Mouse (Mus musculus) forebrain, embryonic 12.5 days (tissue): Measurements from ENCODE around the gene Gabrb1. TPM values are rescaled to one million over a fixed set of nuclear protein-coding genes. Genes with fewer than 3 reads are reported as not detected.
A peak's percentile ranks its signal among the peaks of the same experiment; 100 is the strongest.
"Not testable (repeated sequence)": the region's sequence is repeated elsewhere in the genome, so short reads cannot be mapped to it uniquely, and the experiment has no call there.

Experiments
- ATAC-seq: fragments of 200-750 bp; cut with Nextera tagmentation; 2 replicates; pipeline ENCODE4 v1.8.0; 2017; ENCODE audit warnings: moderate TSS enrichment; ENCODE audit not compliant: low FRiP score
- H3K27ac ChIP-seq: fragments of 300-500 bp; sonication (generic); 2 replicates; pipeline ENCODE4 v1.5.1; 2016; ENCODE audit warnings: mild to moderate bottlenecking
- H3K27me3 ChIP-seq: fragments of 300-500 bp; sonication (generic); 2 replicates; pipeline ENCODE4 v1.6.1; 2016; ENCODE audit warnings: mild to moderate bottlenecking
- H3K36me3 ChIP-seq: fragments of 300-500 bp; sonication (generic); replicated peaks from 2 replicates; pipeline ENCODE4 v1.6.1; 2016; ENCODE audit warnings: mild to moderate bottlenecking
- H3K4me1 ChIP-seq: fragments of 300-500 bp; sonication (generic); 2 replicates; pipeline ENCODE4 v1.6.1; 2016
- H3K4me2 ChIP-seq: fragments of 300-500 bp; sonication (generic); 2 replicates; pipeline ENCODE4 v1.6.1; 2016; ENCODE audit warnings: mild to moderate bottlenecking, moderate library complexity
- H3K4me3 ChIP-seq: fragments of 300-500 bp; sonication (generic); replicated peaks from 2 replicates; pipeline ENCODE4 v1.5.1; 2016; ENCODE audit warnings: mild to moderate bottlenecking
- H3K9ac ChIP-seq: fragments of 300-500 bp; sonication (generic); 2 replicates; pipeline ENCODE4 v1.6.1; 2016; ENCODE audit warnings: mild to moderate bottlenecking
- H3K9me3 ChIP-seq: fragments of 300-500 bp; sonication (generic); 2 replicates; pipeline ENCODE4 v1.6.1; 2016
- WGBS: fragments of 180-500 bp; shearing (Covaris S2); methylation state at CpG from one replicate; pipeline ENCODE4 v1.1.7; 2016; 5-methylcytosine and 5-hydroxymethylcytosine counted together
- polyA plus RNA-seq: library from polyadenylated mRNA; unstranded; fragments of >200 nt; fragmentation: Nextera tagmentation; extraction: Ambion mirVana; gene quantifications from 2 replicates; pipeline ENCODE4 v1.2.1, GENCODE M21; 2016

Gabrb1 gene
- polyA plus RNA-seq, 1 experiment from 2014 or later, result 2.0 TPM

- H3K27ac ChIP-seq, H3K4me3 ChIP-seq, H3K9me3 ChIP-seq, H3K4me2 ChIP-seq, ATAC-seq, H3K36me3 ChIP-seq, H3K4me1 ChIP-seq, H3K27me3 ChIP-seq, H3K9ac ChIP-seq: not testable (repeated sequence)
- WGBS, result 89% methylated on average over 7 of the region's 7 CpGs
Measured at GRCm38 (mm10) chr5:72069398-72069797, 411.5 kb downstream of the Gabrb1 start.

DNA sequence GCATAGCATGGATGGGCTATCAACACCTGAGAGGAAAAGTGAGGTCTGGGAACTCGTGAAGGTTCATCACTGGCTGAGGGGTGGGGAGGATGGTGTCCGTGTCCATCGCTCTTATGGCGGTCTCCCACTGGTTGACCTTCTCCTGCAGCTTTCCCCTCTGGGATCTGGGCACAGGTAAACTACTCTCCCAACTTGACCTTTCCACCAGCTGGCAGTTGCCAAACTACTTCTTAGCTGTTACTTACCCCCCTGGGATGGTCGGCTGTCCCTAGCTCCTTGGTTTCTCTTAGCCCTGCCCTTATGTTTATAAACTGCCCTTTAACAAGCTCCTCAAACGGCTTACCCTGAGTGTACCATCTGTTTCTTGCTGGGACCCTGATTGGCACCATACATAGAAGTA is 418.9 kb downstream of the Gabrb1 start:
- WGBS, result 89% methylated on average over 6 of the region's 6 CpGs
- H3K36me3 ChIP-seq, result no peaks in the 10 kb centered on the region
- H3K4me1 ChIP-seq, result no peaks in the 10 kb centered on the region
- no peak overlapping the region for H3K9ac ChIP-seq
- no peaks in the 10 kb centered on the region for H3K9me3 ChIP-seq
- no peak overlapping the region for H3K4me2 ChIP-seq
- H3K27me3 ChIP-seq, result no peaks in the 10 kb centered on the region
- H3K4me3 ChIP-seq, result no peak overlapping the region
- H3K27ac ChIP-seq, result no peak overlapping the region
- ATAC-seq, result no peak

DNA sequence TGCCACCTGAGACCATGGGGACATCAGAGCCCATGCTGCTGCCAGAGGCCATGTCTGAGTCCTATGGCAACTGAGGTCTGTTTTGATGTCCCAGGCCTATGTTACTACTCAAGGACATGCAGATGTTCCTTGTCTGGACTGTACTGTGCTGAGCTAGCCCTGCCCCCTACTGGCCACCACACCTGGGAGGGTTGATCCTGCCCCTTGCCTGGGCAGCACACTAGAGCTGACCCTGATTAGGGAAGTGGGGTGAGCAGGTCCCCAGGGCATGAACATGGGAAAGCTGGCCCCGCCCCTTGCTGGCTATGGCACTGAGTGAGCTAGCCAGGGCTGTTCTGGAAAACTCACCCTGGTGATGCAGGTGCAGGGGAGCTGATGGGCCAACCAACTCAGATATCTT is 428.6 kb downstream of the Gabrb1 start:
- no peaks in the 10 kb centered on the region for H3K27me3 ChIP-seq
- no peaks in the 10 kb centered on the region for H3K36me3 ChIP-seq
- no peak overlapping the region for H3K4me2 ChIP-seq
- no peak overlapping the region for H3K9ac ChIP-seq
- 0 out of 2 replicates have a peak, but pooled peaks have one; percentile 11 for ATAC-seq
- WGBS, result 95% methylated on average over 1 of the region's 1 CpGs
- H3K9me3 ChIP-seq, result no peaks in the 10 kb centered on the region
- H3K27ac ChIP-seq, result no peak overlapping the region
- no peak overlapping the region for H3K4me3 ChIP-seq
- H3K4me1 ChIP-seq, result no peaks in the 10 kb centered on the region

DNA sequence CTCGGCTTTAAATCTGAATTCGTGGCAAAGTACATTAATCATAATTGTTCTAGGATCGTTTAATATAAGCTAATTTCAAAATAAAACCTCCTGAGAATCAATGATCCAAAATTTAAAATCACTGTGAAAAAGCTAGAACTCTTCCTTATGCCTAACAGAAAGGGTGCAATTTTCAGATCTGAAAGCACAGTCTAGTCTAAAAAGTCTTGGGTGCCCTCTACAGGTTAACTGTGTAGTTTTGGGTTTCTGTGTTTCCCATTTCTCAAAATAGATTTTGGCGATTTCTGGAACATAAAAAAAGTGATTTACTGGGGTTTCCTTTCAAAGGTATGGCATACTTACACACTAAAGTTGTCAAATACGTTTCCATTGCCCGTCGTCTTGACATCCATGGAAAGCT is 436.7 kb downstream of the Gabrb1 start:
- no peaks in the 10 kb centered on the region for H3K27me3 ChIP-seq
- 70% methylated on average over 7 of the region's 7 CpGs for WGBS
- H3K4me1 ChIP-seq, result no peaks in the 10 kb centered on the region
- no peaks in the 10 kb centered on the region for H3K36me3 ChIP-seq
- H3K9ac ChIP-seq, result no peak overlapping the region
- H3K27ac ChIP-seq, result no peak overlapping the region
- no peak overlapping the region for H3K4me2 ChIP-seq
- no peak for ATAC-seq
- H3K4me3 ChIP-seq, result no peak overlapping the region
- H3K9me3 ChIP-seq, result no peaks in the 10 kb centered on the region

DNA sequence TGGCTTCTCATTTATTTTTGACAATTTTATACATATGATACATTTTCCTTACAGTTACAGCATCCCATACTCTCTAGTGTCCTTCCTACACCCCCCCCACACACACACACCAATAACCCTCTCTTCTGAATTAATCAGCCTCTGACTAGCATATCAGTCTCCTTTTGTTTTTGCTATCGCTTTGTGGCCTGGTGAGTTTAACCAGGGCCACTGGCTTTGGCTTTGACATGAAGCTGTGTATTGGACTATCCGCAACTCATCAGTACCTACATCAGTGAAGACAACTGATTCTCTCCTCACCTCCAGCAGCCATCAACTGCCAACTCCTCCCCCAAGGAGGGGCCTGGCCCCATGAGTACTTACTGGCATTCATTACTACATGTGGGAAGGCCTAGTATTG is 437.1 kb downstream of the Gabrb1 start:
- Histone ChIP-seq H3K4me1 (no peaks in the 10 kb centered on the region), H3K27ac (no peak overlapping the region), H3K36me3 (no peaks in the 10 kb centered on the region), H3K4me3 (no peak overlapping the region), H3K27me3 (no peaks in the 10 kb centered on the region), H3K9ac (no peak overlapping the region), H3K4me2 (no peak overlapping the region), H3K9me3 (no peaks in the 10 kb centered on the region)
- ATAC-seq, result no peak
- whole genome bisulfite sequencing, result 91% methylated on average over 2 of the region's 2 CpGs

GRCm38 (mm10) chr5:72104274-72104921 is 446.5 kb downstream of the Gabrb1 start:
- no peaks in the 10 kb centered on the region for H3K27me3 ChIP-seq
- no peak overlapping the region for H3K27ac ChIP-seq
- H3K4me2 ChIP-seq, result no peak overlapping the region
- H3K4me1 ChIP-seq, result peaks cover 2% of the 10 kb centered on the region; the same call in 1 of the 2 replicates
- no peaks in the 10 kb centered on the region for H3K9me3 ChIP-seq
- ATAC-seq, result no peak
- no peak overlapping the region for H3K4me3 ChIP-seq
- no peaks in the 10 kb centered on the region for H3K36me3 ChIP-seq
- no peak overlapping the region for H3K9ac ChIP-seq
- 43% methylated on average over 7 of the region's 7 CpGs for WGBS

GRCm38 (mm10) chr5:72122414-72123037 is 464.6 kb downstream of the Gabrb1 start:
- Histone ChIP-seq H3K4me2 (no peak overlapping the region), H3K4me1 (no peaks in the 10 kb centered on the region), H3K27me3 (no peaks in the 10 kb centered on the region), H3K4me3 (no peak overlapping the region), H3K9me3 (no peaks in the 10 kb centered on the region), H3K36me3 (no peaks in the 10 kb centered on the region), H3K27ac (no peak overlapping the region), H3K9ac (no peak overlapping the region)
- no peak for ATAC-seq
- WGBS, result 88% methylated on average over 6 of the region's 6 CpGs

DNA sequence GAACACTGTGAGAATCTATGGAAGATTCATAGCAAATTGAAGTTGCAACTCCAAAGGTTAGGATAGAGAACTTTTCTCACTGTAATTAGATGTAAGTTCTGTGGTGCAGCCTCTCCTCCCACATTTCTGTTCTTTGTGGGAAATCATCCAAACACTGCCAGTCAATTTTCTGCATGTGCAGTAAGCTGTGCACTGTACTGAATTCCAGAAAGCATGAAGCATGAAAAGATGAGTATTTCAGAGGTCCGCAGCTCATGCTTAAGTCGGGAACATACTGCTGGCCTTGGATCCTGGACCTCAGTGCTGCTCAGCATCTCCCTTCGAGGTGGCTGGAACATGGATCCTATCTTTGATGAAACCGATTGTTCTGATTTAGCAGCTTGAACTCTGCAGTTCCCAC is 468.8 kb downstream of the Gabrb1 start:
- Histone ChIP-seq H3K4me3 (no peak overlapping the region), H3K36me3 (no peaks in the 10 kb centered on the region), H3K27ac (no peak overlapping the region), H3K9ac (no peak overlapping the region), H3K4me1 (no peaks in the 10 kb centered on the region), H3K4me2 (no peak overlapping the region), H3K27me3 (no peaks in the 10 kb centered on the region), H3K9me3 (no peaks in the 10 kb centered on the region)
- no peak for ATAC-seq
- 88% methylated on average over 4 of the region's 4 CpGs for WGBS

DNA sequence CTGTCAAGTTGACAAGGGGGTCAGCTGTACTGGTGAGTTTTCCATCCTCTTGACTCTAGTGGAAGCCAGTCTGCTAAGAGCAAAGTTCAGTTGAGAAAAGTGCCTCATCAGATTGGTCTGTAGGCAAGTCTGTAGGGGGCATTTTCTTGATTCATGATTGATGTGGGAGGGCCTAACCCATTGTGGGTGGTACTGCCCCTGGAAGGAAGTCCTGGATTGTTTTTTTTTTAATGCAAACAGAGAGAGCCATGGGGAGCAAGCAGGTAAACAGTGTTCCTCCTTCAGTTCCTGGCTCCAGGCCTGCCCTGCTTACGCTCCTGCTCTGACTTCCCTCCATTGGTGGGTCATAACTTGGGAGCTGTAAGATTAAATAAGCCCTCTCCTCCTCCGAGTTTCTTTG is 476.0 kb downstream of the Gabrb1 start:
- H3K4me2 ChIP-seq, result no peak overlapping the region
- no peak for ATAC-seq

DNA sequence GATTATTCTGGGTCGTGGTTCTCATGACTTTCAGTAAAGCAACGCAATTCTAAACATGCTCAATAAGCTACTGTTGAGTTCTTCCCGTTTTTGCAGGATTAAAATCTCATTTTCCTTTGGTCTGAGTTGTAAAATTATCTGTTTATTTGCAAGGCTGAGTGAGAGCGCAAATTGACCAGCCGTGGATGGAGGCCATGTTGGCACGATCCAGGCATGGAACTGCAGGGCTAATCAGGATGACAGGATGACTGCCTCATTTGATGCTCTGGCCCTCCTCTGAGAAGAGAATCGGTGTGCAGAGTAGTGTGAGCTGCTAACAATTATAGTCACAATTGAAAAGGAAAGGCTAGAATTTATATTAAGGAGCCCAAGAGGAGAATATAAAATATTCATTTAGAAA is 480.3 kb downstream of the Gabrb1 start:
- H3K4me2 ChIP-seq, result no peak overlapping the region
- H3K27ac ChIP-seq, result no peak overlapping the region
- no peaks in the 10 kb centered on the region for H3K27me3 ChIP-seq
- no peaks in the 10 kb centered on the region for H3K9me3 ChIP-seq
- H3K4me3 ChIP-seq, result no peak overlapping the region
- no peaks in the 10 kb centered on the region for H3K4me1 ChIP-seq
- no peak for ATAC-seq
- no peaks in the 10 kb centered on the region for H3K36me3 ChIP-seq
- whole genome bisulfite sequencing, result 87% methylated on average over 7 of the region's 7 CpGs
- no peak overlapping the region for H3K9ac ChIP-seq

More for the DNA sequence above, 476.0 kb downstream of the Gabrb1 start:
- Histone ChIP-seq H3K4me3 (no peak overlapping the region), H3K27ac (no peak overlapping the region), H3K36me3 (no peaks in the 10 kb centered on the region), H3K4me1 (no peaks in the 10 kb centered on the region), H3K9ac (no peak overlapping the region), H3K9me3 (no peaks in the 10 kb centered on the region), H3K27me3 (no peaks in the 10 kb centered on the region)
- 67% methylated on average over 2 of the region's 2 CpGs for WGBS

DNA sequence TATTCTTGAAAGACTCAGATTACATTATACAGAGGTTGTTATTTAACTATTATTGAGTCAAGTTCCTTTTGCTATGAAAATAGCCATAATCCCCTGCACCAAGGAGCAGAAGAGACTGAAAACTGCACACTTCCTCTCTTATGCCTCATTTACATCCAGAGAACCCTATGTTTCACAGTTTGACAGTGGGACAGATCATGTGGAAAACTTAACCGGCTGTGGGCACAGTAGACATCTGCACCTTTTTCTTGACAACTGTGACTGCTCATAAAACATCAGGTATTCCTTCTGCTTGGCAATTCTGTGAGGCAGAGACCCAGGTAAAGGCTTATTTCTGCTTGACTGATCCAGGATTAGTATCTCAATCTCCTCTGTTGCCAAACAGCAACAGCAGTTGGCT is 481.7 kb downstream of the Gabrb1 start:
- H3K27ac ChIP-seq, result no peak overlapping the region
- H3K4me2 ChIP-seq, result no peak overlapping the region
- no peak overlapping the region for H3K4me3 ChIP-seq
- no peaks in the 10 kb centered on the region for H3K36me3 ChIP-seq
- WGBS, result 89% methylated on average over 1 of the region's 1 CpGs
- no peak overlapping the region for H3K9ac ChIP-seq
- H3K4me1 ChIP-seq, result no peaks in the 10 kb centered on the region
- no peaks in the 10 kb centered on the region for H3K9me3 ChIP-seq
- no peaks in the 10 kb centered on the region for H3K27me3 ChIP-seq
- no peak for ATAC-seq

GRCm38 (mm10) chr5:72148679-72149078 is 490.8 kb downstream of the Gabrb1 start:
- ATAC-seq, result no peak
- Histone ChIP-seq H3K9ac (no peak overlapping the region), H3K4me1 (peaks cover 4% of the 10 kb centered on the region; the same call in 1 of the 2 replicates), H3K36me3 (no peaks in the 10 kb centered on the region), H3K9me3 (no peaks in the 10 kb centered on the region), H3K4me3 (no peak overlapping the region), H3K4me2 (no peak overlapping the region), H3K27me3 (no peaks in the 10 kb centered on the region), H3K27ac (no peak overlapping the region)
- 52% methylated on average over 5 of the region's 5 CpGs for WGBS

DNA sequence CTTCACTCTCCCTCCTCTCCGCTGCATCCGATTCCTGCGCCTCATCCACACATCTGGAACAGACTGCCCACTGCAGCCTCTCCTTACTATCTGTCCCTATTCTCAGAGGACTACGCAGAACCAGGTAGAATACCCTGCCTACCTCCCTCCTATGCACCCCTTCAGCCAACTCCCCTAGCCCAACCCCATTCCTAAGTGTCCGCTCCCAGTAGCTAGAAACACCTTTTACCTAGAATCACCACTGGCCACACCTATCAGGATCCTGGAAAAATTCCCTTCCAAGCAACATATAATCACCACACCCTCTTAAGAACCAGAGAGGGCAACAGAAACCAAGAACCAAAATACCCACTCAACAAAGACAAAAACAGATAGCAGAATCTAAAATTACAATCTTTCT is 493.0 kb downstream of the Gabrb1 start:
- Histone ChIP-seq H3K4me3 (no peak overlapping the region), H3K27ac (no peak overlapping the region), H3K27me3 (no peaks in the 10 kb centered on the region), H3K4me1 (peaks cover 4% of the 10 kb centered on the region; the same call in 1 of the 2 replicates), H3K9me3 (no peaks in the 10 kb centered on the region), H3K4me2 (no peak overlapping the region), H3K9ac (no peak overlapping the region), H3K36me3 (peaks cover 9% of the 10 kb centered on the region; the same call in 1 of the 2 replicates)
- no peak for ATAC-seq
- WGBS, result 89% methylated on average over 2 of the region's 5 CpGs
